Mouse (Mus musculus) brown adipose tissue, adult 24 weeks (tissue): ENCODE measurements around the gene L3mbtl3. TPM values are rescaled to one million over a fixed set of nuclear protein-coding genes. Genes with fewer than 3 reads are reported as not detected.

Experiments used
- H3K27ac ChIP-seq: fragments of 200-500 bp; replicated peaks from 2 replicates; pipeline ENCODE4 v1.5.1; 2012; ENCODE audit warnings: low read depth, mild to moderate bottlenecking, low read length
- H3K4me1 ChIP-seq: fragments of 200-500 bp; 2 replicates; pipeline ENCODE4 v1.6.1; 2012; ENCODE audit warnings: low read length, mixed read lengths; ENCODE audit not compliant: control insufficient read depth, insufficient read depth, insufficient read length
- H3K4me3 ChIP-seq: fragments of 200-500 bp; 2 replicates; pipeline ENCODE4 v1.5.1; 2012; ENCODE audit warnings: low read depth, mild to moderate bottlenecking, low read length, moderate library complexity; ENCODE audit not compliant: insufficient read depth
- polyA plus RNA-seq: library from polyadenylated mRNA; stranded (reverse); fragments of >200 nt; gene quantifications from 2 replicates; pipeline ENCODE4 v1.2.4, GENCODE M21; 2012; ENCODE audit not compliant: missing spikeins, insufficient read depth, insufficient read length

L3mbtl3 gene
- polyA plus RNA-seq, 1 experiment, result 5.2 TPM

- Histone ChIP-seq H3K4me3 (no peak overlapping the region), H3K4me1 (no peaks in the 10 kb centered on the region), H3K27ac (no peak overlapping the region)
Observed at GRCm38 (mm10) chr10:26358231-26358630, 17.5 kb downstream of the L3mbtl3 start.

- no peak overlapping the region for H3K27ac ChIP-seq
- no peak overlapping the region for H3K4me3 ChIP-seq
- no peaks in the 10 kb centered on the region for H3K4me1 ChIP-seq
Observed at GRCm38 (mm10) chr10:26353781-26354180, 22.0 kb downstream of the L3mbtl3 start.

GRCm38 (mm10) chr10:26351129-26351738 is 24.5 kb downstream of the L3mbtl3 start:
- Histone ChIP-seq H3K4me1 (no peaks in the 10 kb centered on the region), H3K4me3 (no peak overlapping the region), H3K27ac (no peak overlapping the region)

- Histone ChIP-seq H3K27ac (no peak overlapping the region), H3K4me1 (0 out of 2 replicates have a peak, but pooled peaks cover 2% of the 10 kb centered on the region), H3K4me3 (no peak overlapping the region)
Observed at GRCm38 (mm10) chr10:26350153-26350552, 25.6 kb downstream of the L3mbtl3 start.

DNA sequence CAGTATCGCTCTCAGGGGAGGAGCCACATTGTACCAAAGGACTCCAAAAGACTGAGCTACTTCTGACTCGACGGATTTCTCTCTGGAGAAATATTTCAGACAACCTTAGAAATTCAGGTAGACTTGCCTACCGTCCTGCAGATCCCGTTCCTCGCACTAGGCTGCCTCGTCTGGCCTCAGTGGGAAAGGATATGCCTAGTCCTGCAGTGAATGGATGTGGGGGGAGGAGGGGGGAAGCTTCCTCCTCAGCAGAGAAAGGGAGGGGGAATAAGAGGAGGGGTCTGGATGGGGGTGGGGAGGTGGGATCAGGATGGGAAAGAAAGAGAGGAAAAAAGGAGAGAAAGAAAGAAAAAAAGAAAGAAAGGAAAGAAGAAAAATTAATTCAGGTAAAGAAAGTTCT is 28.2 kb downstream of the L3mbtl3 start:
- no peak overlapping the region for H3K4me3 ChIP-seq
- 0 out of 2 replicates have a peak, but pooled peaks cover 2% of the 10 kb centered on the region for H3K4me1 ChIP-seq
- H3K27ac ChIP-seq, result no peak overlapping the region

DNA sequence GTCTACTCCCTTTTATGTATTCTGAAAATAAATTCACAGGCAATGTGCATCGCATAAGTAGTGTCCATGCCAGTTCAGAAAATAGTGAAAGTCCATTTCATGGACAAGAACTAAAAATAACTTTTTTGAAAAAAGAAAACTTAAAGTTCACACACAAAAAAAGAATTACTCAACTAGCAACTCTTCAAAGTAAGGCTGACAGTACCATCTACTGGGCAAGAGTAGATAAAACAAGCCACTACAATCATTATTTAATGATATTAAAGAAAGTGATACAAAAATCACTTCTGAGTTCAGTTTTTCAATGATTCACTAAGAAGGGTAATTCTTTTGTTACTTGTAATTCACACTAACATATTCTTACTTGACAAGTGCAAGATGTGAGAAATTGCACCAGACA is 29.9 kb downstream of the L3mbtl3 start:
- H3K4me1 ChIP-seq, result 0 out of 2 replicates have a peak, but pooled peaks cover 2% of the 10 kb centered on the region
- H3K27ac ChIP-seq, result no peak overlapping the region
- no peak overlapping the region for H3K4me3 ChIP-seq

DNA sequence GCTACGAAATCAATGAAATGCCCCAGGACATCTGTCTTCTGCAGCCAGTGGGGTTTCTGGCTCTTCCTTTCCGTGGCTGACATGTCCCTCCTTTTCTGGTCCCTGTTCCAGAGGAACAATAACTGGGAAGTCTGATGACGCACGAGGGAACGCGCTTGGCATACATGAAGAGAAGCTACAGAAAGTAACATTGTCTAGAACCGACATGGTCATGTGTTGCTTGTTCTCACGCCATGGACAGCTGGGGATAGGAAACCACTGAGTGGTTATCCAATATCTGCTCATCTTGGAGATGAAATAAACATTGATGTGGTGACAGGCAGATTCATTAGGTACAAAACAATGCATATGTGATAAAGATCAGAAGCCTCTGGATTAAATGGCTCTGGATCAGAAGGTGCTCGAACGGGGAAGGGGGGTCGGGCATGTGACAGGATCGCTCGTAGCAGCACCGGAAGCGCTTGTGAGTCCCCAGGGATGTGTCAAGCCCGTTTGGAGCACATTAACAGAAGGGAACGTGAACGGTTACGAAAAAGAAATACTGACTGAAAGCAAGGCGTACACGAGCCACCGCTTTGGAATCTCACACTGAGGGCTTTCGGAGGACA is 37.8 kb downstream of the L3mbtl3 start:
- H3K27ac ChIP-seq, result peak overlapping the region; percentile 51; the same call in 1 of the 2 replicates

DNA sequence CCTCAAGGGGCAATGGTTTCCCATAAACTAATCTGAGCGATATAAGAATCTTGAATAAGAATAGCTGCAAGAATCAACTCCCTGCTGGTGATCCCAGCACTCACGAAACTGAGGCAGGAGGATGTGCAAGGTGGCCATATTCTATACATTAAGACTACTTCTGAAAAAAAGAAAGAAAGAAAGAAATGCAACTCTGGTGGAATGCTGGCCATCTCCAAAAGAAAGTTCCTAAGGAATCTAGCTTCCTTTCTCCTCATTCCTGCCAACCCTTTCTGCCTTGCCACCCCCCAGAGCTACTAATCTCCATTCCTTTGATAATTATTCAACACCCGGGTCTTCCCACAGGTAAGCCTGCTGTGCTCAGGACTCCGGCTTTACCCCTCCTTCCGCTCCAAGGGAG is 41.8 kb downstream of the L3mbtl3 start:
- Histone ChIP-seq H3K27ac (no peak overlapping the region), H3K4me3 (no peak overlapping the region), H3K4me1 (no peaks in the 10 kb centered on the region)

More for the DNA sequence above, 37.8 kb downstream of the L3mbtl3 start:
- H3K4me1 ChIP-seq, result no peaks in the 10 kb centered on the region
- H3K4me3 ChIP-seq, result no peak overlapping the region

DNA sequence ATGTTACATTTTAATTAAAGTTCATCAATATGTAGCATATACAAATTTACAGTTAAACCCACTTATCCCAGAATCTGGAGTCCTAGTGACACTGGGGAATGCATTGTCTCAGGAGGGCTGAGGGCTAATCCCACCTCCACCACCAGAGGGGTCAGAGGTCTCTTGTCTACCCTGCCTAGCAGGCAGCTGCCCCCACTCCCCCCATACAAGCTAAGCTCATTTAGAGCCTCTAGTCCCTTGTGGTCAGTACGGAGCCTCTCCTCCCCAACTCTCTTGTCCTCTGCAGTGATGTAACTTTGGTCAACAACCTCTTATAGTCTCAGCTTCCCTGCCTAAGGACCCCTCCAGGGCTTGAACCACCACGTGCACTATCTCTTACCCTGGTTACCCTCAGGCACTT is 43.0 kb downstream of the L3mbtl3 start:
- Histone ChIP-seq H3K4me1 (no peaks in the 10 kb centered on the region), H3K27ac (no peak overlapping the region), H3K4me3 (no peak overlapping the region)

DNA sequence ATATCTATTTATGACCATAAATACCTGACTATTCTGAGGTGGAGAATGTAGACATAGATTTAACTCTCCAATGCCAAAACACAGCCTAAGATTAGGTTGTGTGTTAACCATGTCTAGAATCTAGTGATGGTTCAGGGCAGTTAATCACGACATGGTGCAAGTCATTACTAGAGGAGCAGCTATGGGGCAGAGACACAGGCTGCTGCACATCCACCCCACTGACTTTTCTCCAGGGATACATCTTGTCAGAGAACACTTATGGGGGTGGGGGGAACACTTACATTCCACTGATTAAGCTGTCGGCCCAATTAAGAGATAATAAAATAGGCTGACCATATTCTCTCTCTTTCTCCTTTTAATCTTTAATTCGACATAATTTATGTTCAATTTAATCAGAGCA is 46.9 kb downstream of the L3mbtl3 start:
- Histone ChIP-seq H3K27ac (no peak overlapping the region), H3K4me3 (no peak overlapping the region), H3K4me1 (no peaks in the 10 kb centered on the region)

DNA sequence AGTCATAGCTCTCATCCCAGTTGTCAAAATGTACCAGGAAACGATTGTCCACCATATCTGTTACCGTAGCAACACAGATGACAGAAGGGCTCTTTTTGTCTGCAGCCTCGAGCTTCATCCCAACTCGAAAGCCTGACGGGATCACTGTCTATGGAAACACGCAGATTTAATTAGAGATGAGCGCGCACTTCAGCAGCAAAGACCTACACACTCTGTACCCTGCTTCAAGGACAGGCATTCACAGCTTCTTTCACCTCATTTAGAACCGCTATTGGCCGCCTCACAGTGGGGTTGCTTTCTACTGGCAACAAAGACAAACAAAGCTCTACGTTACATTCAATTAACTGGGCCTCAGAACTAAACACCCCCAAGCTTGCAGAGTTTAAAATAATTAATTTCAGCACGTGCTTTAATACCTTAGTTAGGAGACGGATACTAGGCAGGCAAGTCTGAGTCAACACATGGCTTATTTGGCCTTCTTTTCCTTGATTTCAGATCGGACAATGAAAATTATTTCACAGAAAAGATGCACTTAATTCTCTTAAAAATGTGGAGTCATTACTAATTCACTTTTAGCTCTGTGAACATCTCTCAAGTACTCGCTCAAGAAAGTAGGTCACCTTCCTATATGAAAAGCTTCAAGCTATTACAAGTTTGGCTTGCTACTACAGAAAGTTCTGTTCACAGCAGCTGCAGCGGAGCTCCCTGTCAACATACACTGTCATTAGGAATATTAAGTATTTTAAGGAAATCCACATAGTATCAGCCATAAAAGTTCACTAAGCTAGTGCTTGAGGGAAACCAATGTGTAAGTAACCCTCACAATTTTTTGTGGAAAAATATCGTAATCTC is 47.9 kb downstream of the L3mbtl3 start:
- no peak overlapping the region for H3K27ac ChIP-seq
- H3K4me3 ChIP-seq, result no peak overlapping the region
- H3K4me1 ChIP-seq, result no peaks in the 10 kb centered on the region

- Histone ChIP-seq H3K4me1 (no peaks in the 10 kb centered on the region), H3K27ac (peak overlapping the region; percentile 40; the same call in 1 of the 2 replicates)
Observed at GRCm38 (mm10) chr10:26327291-26327690, 48.5 kb downstream of the L3mbtl3 start.

GRCm38 (mm10) chr10:26325320-26325719 is 50.5 kb downstream of the L3mbtl3 start:
- H3K4me1 ChIP-seq, result no peaks in the 10 kb centered on the region
- no peak overlapping the region for H3K4me3 ChIP-seq
- peak overlapping the region; percentile 27 for H3K27ac ChIP-seq

More at GRCm38 (mm10) chr10:26327291-26327690, 48.5 kb downstream of the L3mbtl3 start:
- H3K4me3 ChIP-seq, result no peak overlapping the region

DNA sequence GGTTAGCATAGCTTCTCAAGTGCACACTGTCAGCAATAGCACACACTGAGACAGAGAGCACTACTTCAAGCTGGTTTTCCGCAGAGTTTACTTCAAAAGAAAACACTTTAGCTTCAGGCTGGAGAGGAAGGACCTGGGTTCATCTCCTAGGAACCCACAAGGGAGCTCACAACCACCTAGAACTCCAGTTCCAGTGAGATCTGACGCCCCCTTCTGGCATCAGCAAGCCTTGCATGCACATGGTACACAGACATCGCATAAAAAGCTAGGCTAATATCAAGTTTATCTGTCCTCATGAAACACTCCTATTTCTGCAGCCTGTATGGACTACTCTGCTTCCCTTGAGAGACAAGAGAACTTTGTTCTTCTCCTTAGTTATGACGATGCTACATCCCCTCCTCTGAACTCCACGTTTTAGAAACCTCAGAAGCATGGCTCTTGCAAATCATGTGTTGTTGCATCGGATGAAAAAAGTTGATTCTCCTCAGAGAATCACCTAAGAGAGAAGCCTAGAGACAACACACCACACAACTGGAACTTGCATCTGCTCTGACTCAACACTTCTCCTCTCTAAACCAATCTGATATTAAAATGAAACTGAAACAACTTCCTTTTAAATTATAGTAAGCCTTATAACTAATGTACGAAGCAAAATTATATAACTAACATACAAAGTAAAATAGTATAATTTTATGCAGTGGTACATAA is 53.3 kb downstream of the L3mbtl3 start:
- no peak overlapping the region for H3K4me3 ChIP-seq
- H3K4me1 ChIP-seq, result no peaks in the 10 kb centered on the region
- no peak overlapping the region for H3K27ac ChIP-seq

- Histone ChIP-seq H3K4me1 (no peaks in the 10 kb centered on the region), H3K4me3 (no peak overlapping the region), H3K27ac (no peak overlapping the region)
Observed at GRCm38 (mm10) chr10:26320679-26321078, 55.1 kb downstream of the L3mbtl3 start.
